Mouse (Mus musculus): Measurements from ENCODE around the gene Kdm2a. TPM values are rescaled to one million over a fixed set of nuclear protein-coding genes. Genes with fewer than 3 reads are reported as not detected.

Gene Kdm2a
- 31.6 and 35.5 TPM in 2 replicates for polyA plus RNA-seq (2015; fragmentation: Nextera tagmentation; extraction: Ambion mirVana)

DNA sequence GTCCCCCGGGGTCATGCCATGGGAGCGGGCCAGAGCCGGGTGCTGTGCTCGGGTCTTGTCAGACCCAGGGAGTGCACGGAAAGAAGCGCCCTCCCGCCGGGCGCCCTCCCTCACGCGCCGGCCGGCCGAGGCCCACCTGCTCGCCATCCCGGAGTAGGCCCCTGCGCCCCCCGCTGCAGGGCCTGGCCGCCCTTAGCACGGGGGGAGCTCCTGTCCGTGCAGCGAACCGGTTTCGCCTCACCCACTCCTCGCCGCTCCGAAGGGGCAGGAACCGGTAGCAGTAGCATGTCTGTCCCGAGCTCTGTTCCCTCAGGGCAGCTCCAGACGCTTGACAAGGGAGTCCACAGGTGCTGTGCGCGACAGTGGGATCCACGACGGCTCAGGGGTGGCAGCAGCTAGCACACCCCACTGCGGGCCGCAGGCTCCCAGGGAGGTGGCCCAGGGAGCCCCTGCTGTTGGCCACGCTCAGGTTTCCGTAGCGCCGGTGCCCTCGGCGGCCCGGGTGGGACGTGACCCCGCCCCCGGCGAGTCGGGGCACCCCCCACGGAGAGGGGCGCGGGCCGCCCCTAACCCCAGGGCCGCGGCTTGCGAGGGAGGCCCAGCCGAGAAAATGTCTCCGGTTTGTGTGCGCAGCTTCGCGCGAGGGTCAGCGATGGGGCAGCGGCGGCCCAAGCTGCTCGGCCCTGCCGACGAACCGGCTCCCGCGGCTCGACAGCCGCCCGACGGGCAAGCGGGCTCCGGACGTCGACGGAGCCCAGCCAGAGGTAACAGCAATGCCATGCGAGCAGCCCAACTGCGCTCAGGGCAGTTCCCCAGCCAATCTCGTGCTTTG is at the start of gene Kdm2a:
Kdm2a (minus strand) TSS at position 488 of the 832 bp plus-strand sequence.
- ATAC-seq (ENCODE audit: extremely low read depth, insufficient number of reproducible peaks, low FRiP score, low TSS enrichment): peak; percentile 6
- under 1% methylated on average over 77 of the region's 82 CpGs for WGBS
- H3K9ac ChIP-seq: peak within 1 kb of the TSS; percentile 100
- H3K36me3 ChIP-seq: peaks cover 8% of the 10 kb centered on the region
- peak within 1 kb of the TSS; percentile 99 for H3K4me3 ChIP-seq
- peaks cover 24% of the 10 kb centered on the region for H3K4me1 ChIP-seq
- no peaks in the 10 kb centered on the region for H3K9me3 ChIP-seq
- peak within 1 kb of the TSS; percentile 93 for H3K27ac ChIP-seq (replicated peaks)
- no peaks in the 10 kb centered on the region; the same call in 1 of the 2 replicates for H3K27me3 ChIP-seq (replicated peaks)
- H3K4me2 ChIP-seq: peak within 1 kb of the TSS; percentile 82

DNA sequence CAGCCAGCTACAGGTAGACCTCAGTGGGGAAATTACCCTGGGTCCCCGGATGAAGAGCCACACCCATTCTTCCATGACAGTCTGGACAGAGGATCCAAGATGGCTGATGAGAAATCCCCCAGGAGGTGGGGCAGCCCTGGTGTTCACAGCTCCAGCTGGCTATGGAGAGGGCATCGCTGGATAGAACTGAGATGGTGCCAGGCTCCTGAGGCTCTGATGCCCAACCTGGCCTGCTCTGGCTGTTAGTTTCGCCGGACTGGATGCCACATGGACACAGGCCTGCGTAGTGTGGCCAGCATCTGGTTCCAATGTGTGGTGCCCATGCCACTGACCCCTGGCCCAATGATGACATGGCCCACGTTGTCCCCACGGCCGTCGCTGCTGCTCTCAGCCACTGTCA is 49.4 kb upstream of the Kdm2a start:
- 89% methylated on average over 9 of the region's 9 CpGs for WGBS
- no peaks in the 10 kb centered on the region for H3K9me3 ChIP-seq
- no peak overlapping the region for H3K27ac ChIP-seq (replicated peaks)
- no peak overlapping the region for H3K4me2 ChIP-seq
- no peaks in the 10 kb centered on the region for H3K36me3 ChIP-seq
- ATAC-seq (ENCODE audit: extremely low read depth, insufficient number of reproducible peaks, low FRiP score, low TSS enrichment): no peak
- 0 out of 2 replicates have a peak, but pooled peaks cover 2% of the 10 kb centered on the region for H3K4me1 ChIP-seq
- no peak overlapping the region for H3K4me3 ChIP-seq
- H3K9ac ChIP-seq: no peak overlapping the region
- no peaks in the 10 kb centered on the region for H3K27me3 ChIP-seq (replicated peaks)

- Histone ChIP-seq H3K4me1 (peaks cover 6% of the 10 kb centered on the region), H3K9ac (no peak overlapping the region), H3K9me3 (no peaks in the 10 kb centered on the region), H3K36me3 (no peaks in the 10 kb centered on the region), H3K4me2 (no peak overlapping the region), H3K27ac (replicated peaks) (no peak overlapping the region), H3K4me3 (no peak overlapping the region), H3K27me3 (replicated peaks) (no peaks in the 10 kb centered on the region)
- ATAC-seq (ENCODE audit: extremely low read depth, insufficient number of reproducible peaks, low FRiP score, low TSS enrichment): no peak
- 79% methylated on average over 8 of the region's 8 CpGs for WGBS
These were observed 48.8 kb upstream of the Kdm2a start for GRCm38 (mm10) chr19:4446661-4447420.

GRCm38 (mm10) chr19:4442408-4442807 is 44.3 kb upstream of the Kdm2a start:
- H3K4me1 ChIP-seq: peaks cover 39% of the 10 kb centered on the region
- no peaks in the 10 kb centered on the region for H3K27me3 ChIP-seq (replicated peaks)
- H3K27ac ChIP-seq (replicated peaks): peak overlapping the region; percentile 66
- WGBS: 3% methylated on average over 3 of the region's 3 CpGs
- no peak overlapping the region for H3K4me3 ChIP-seq
- H3K9ac ChIP-seq: no peak overlapping the region
- no peaks in the 10 kb centered on the region for H3K36me3 ChIP-seq
- no peaks in the 10 kb centered on the region for H3K9me3 ChIP-seq
- peak overlapping the region; percentile 10; the same call in 1 of the 2 replicates for H3K4me2 ChIP-seq
- ATAC-seq (ENCODE audit: extremely low read depth, insufficient number of reproducible peaks, low FRiP score, low TSS enrichment): no peak

DNA sequence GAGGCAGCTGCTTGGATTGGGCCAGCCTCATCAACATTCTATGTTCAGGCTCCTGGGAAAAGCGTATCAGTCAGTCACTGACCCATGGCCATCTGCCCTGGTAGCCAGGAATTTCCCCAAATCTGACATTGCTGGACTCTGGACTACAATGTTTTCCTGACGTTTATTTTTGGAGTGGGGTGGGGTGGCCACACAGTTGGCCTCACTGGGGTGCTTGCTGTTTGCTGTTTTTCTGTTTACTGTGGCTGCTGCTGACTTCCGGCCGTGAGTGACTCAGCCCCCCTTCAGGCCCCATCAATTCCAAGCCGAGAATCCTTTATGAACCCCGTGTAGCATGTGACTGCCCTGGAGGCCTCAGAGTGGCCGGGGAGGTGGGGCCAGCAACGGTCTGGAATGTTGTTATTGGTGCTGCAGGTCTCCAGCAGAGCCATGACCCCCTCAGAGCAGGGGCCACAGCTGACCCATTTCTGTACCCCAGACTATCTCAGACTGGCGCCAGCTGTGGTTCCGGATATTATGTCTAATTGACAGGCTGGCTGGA is 43.6 kb upstream of the Kdm2a start:
- peak overlapping the region; percentile 66 for H3K27ac ChIP-seq (replicated peaks)
- ATAC-seq (ENCODE audit: extremely low read depth, insufficient number of reproducible peaks, low FRiP score, low TSS enrichment): no peak
- WGBS: 31% methylated on average over 10 of the region's 10 CpGs

GRCm38 (mm10) chr19:4441090-4441591 is 43.1 kb upstream of the Kdm2a start:
- Histone ChIP-seq H3K27ac (replicated peaks) (peak overlapping the region; percentile 66; the same call in 1 of the 2 replicates), H3K4me2 (0 out of 2 replicates have a peak overlapping the region, but pooled peaks have one; percentile 90)

More for the DNA sequence above, 43.6 kb upstream of the Kdm2a start:
- no peak overlapping the region for H3K4me3 ChIP-seq
- peak overlapping the region; percentile 52; the same call in 1 of the 2 replicates for H3K9ac ChIP-seq
- peaks cover 40% of the 10 kb centered on the region for H3K4me1 ChIP-seq
- H3K4me2 ChIP-seq: peak overlapping the region; percentile 10
- no peaks in the 10 kb centered on the region for H3K9me3 ChIP-seq
- H3K27me3 ChIP-seq (replicated peaks): no peaks in the 10 kb centered on the region
- no peaks in the 10 kb centered on the region for H3K36me3 ChIP-seq

DNA sequence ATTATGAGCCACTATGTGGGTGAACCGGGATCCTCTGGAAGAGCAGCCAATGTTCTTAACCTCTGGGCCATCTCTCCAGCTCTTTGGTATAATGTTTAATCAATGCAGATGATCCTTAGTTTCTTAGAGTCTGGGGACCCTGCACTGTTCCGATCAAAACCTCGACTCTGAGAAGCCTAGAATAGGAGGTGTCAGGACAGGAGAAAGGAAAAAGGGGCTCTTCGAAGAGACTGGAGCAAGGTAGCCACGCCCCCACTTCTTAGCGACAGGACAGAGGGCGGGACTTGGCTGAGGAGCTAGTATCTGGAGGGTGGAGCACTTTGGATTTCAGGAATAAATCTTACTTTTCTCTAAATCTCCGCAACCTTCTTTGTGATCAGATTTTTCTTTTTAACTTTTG is 42.1 kb upstream of the Kdm2a start:
- Histone ChIP-seq H3K4me1 (peaks cover 48% of the 10 kb centered on the region), H3K4me2 (peak overlapping the region; percentile 90), H3K4me3 (peak overlapping the region; percentile 85), H3K36me3 (peaks cover 13% of the 10 kb centered on the region), H3K27me3 (replicated peaks) (no peaks in the 10 kb centered on the region), H3K27ac (replicated peaks) (no peak overlapping the region), H3K9ac (peak overlapping the region; percentile 93; the same call in 1 of the 2 replicates), H3K9me3 (no peaks in the 10 kb centered on the region)
- ATAC-seq (ENCODE audit: extremely low read depth, insufficient number of reproducible peaks, low FRiP score, low TSS enrichment): no peak
- WGBS: 12% methylated on average over 8 of the region's 8 CpGs

More at GRCm38 (mm10) chr19:4441090-4441591, 43.1 kb upstream of the Kdm2a start:
- 0 out of 2 replicates have a peak overlapping the region, but pooled peaks have one; percentile 52 for H3K9ac ChIP-seq
- peaks cover 4% of the 10 kb centered on the region; the same call in 1 of the 2 replicates for H3K36me3 ChIP-seq
- WGBS: 24% methylated on average over 6 of the region's 6 CpGs
- H3K27me3 ChIP-seq (replicated peaks): no peaks in the 10 kb centered on the region
- H3K9me3 ChIP-seq: no peaks in the 10 kb centered on the region
- no peak overlapping the region for H3K4me3 ChIP-seq
- ATAC-seq (ENCODE audit: extremely low read depth, insufficient number of reproducible peaks, low FRiP score, low TSS enrichment): no peak
- peaks cover 46% of the 10 kb centered on the region for H3K4me1 ChIP-seq

GRCm38 (mm10) chr19:4439161-4439801 is 41.2 kb upstream of the Kdm2a start, which contains the start of gene Rhod:
Gene Rhod, minus strand, starts transcription at chr19:4439432.
- Histone ChIP-seq H3K27me3 (replicated peaks) (no peaks in the 10 kb centered on the region), H3K9ac (peak within 1 kb of the TSS; percentile 93), H3K4me1 (peaks cover 48% of the 10 kb centered on the region), H3K27ac (replicated peaks) (peak within 1 kb of the TSS; percentile 53), H3K4me2 (peak within 1 kb of the TSS; percentile 90), H3K9me3 (no peaks in the 10 kb centered on the region), H3K4me3 (peak within 1 kb of the TSS; percentile 85), H3K36me3 (peaks cover 16% of the 10 kb centered on the region)
- WGBS: 1% methylated on average over 48 of the region's 51 CpGs
- 0 out of 2 replicates have a peak, but pooled peaks have one; percentile 5 for ATAC-seq (ENCODE audit: extremely low read depth, insufficient number of reproducible peaks, low FRiP score, low TSS enrichment)

DNA sequence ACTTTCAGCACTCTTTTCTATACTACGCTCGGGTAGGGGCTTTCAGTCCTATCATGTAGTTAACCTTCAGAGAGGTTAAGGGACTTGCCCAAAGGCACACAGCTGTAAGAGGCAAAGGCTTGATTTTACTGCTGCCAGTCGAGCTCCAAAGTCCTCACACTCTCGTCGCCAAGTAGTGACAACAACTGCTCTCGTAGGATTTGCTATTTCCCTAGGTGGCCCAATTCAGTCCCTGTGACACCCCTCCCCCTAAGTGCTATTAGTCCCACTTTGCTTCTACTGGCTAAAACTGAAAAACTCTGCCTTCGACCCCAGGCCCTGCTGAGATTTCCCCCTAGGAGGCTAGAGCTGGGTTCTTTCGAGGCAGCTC is 40.7 kb upstream of the Kdm2a start:
- 5% methylated on average over 8 of the region's 8 CpGs for WGBS
- H3K27ac ChIP-seq (replicated peaks): peak overlapping the region; percentile 53
- no peak for ATAC-seq (ENCODE audit: extremely low read depth, insufficient number of reproducible peaks, low FRiP score, low TSS enrichment)

GRCm38 (mm10) chr19:4437886-4438285 is 39.8 kb upstream of the Kdm2a start:
- 67% methylated on average over 6 of the region's 6 CpGs for WGBS

More for the DNA sequence above, 40.7 kb upstream of the Kdm2a start:
- Histone ChIP-seq H3K27me3 (replicated peaks) (no peaks in the 10 kb centered on the region), H3K4me2 (peak overlapping the region; percentile 90), H3K4me1 (peaks cover 48% of the 10 kb centered on the region), H3K4me3 (peak overlapping the region; percentile 85), H3K9me3 (no peaks in the 10 kb centered on the region), H3K36me3 (peaks cover 16% of the 10 kb centered on the region), H3K9ac (peak overlapping the region; percentile 93)

More at GRCm38 (mm10) chr19:4437886-4438285, 39.8 kb upstream of the Kdm2a start:
- H3K36me3 ChIP-seq: peaks cover 16% of the 10 kb centered on the region
- no peaks in the 10 kb centered on the region for H3K9me3 ChIP-seq
- H3K4me3 ChIP-seq: no peak overlapping the region
- no peak for ATAC-seq (ENCODE audit: extremely low read depth, insufficient number of reproducible peaks, low FRiP score, low TSS enrichment)
- H3K4me1 ChIP-seq: peaks cover 48% of the 10 kb centered on the region
- H3K27ac ChIP-seq (replicated peaks): no peak overlapping the region
- H3K9ac ChIP-seq: no peak overlapping the region
- H3K4me2 ChIP-seq: 0 out of 2 replicates have a peak overlapping the region, but pooled peaks have one; percentile 90
- no peaks in the 10 kb centered on the region for H3K27me3 ChIP-seq (replicated peaks)
